Mouse (Mus musculus) embryo, embryonic 9.5 days (tissue): ENCODE data around the gene Slc2a13.

Source experiments
- DNase-seq: peaks from one replicate; pipeline ENCODE4 v3.0.0-alpha.2; 2017; ENCODE audit errors: extremely low spot score

Gene Slc2a13

DNA sequence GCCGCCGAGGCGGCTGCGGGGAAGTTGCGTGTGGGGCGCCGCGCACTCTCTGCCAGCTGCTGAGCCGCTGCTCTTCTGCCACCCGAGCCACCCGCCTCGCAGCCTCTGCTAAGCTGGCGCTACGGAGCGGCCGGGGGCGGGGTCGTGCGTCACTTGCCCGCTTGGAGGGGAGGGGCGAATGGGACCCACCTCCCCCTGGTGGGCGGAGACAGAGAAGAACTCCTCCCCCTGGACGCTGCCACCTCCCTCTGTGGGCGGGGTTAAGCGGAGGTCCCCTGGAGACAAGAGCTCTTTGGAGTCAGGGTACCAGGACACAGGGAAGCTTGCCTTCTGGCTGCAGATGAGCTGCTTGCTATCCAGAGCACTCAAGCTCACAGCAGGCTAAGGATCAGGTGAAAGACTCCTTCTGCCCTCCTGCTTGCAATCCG lies at the start of gene Slc2a13:
Gene Slc2a13 (minus strand): TSS at position 151 of the 428 bp plus-strand sequence.
- peak; percentile 97 for DNase-seq

DNA sequence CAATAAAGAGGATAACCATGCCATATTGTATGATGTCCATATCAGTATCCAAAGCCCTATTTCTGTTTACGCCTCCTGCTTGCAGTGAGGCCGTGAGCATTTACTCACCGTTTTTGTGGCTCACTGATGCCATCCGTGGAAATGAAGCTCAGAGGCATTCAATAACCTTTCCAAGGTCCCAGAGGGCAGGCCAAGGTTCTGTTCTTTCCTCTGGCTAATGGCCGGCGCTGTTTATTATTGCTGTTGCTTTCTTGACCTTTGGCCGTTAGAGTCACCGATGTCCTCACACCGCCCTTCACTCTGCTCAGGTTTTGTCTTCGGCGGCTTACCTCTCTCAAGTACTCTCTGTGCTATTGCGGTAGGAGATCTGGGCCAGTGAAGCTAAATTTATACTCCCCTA lies 43.0 kb upstream of the Slc2a13 start:
- peak; percentile 8 for DNase-seq

DNA sequence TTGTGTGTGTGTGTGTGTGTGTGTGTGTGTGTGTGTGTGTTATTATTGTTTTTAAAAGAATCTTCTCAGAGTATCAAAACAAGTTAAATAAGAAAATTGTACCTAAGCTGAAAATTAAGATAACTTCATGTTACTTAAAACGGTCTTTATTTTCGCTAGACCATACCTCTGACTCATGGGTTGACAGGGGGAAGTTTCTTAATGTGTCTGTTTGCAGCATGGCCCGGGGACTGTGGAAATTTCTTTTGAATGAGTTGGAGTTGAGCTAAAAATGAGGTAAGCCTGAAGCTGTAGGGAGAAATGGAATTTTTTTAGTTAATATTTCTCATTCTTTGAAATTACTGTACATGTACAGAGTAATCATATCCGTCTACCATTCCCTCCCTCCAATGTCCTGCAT lies 42.5 kb upstream of the Slc2a13 start:
- no peak for DNase-seq

DNA sequence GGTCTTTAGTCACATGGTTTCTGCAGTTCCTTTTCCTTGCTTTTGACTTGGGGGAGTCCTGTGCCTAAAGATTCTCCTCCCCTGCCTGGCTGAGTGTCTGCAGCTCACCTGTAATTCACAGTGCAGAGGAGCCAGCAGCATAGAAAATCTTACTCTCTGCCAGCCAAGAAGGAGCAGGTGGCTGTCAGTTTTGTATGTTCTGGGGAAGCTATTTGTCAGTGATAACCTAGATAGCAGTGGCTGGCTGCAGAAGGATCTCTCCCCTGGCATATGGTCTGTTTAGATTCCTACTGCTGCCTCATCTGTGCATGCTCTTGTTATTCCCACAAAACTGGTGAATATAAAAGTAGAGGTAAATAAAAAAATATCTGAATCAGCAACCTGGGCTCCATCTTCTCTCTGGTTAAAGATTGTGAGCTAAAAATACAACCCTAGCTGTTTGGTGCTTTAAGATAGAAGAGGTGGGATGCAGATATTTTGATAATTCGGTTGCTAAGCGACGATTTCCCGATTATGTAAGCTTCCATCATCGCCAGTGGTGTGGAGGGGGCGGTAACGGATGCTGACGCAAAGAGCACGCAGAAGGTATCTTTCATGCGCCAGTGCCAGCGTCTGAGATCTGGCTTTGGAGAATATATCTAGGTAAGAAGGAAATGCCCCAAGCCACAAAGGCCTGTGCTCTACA lies 41.1 kb upstream of the Slc2a13 start:
- DNase-seq: no peak

DNA sequence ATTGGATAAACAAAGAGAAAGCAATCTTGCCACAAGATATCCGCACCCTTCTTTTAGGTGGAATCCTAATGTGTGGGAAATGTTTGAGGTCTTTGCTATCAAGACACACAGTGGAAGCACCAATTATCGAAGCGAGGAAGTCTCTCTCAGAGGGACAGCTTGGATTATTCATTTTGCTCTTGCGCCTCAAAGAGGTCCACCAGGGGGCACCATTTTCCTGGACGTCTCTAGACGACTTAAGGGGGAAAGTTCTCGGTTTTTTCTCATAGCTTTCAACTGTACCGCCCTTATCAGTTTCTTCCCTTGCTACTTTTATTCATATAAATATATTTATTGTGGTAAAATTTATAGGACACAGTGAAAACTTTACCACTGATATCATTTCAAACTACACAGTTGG lies 36.7 kb upstream of the Slc2a13 start:
- DNase-seq: peak; percentile 31

DNA sequence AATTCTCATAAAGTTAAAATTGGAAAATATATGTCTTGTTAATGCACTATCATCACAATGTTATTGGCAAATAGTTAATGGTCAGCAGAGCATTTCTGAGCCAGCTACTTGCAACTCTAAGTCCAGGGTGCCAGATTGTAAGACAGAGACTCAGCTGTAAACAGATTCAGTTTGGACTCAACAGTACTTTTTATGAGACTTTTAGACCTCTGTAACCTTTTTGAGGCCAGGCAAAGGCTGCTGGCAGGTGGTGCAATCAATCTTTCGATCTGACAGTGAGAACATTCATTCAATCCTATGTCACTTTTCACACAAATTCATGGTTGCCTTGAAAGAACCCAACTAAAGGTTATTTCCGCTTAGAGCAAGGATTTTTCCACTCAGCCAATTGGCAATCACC lies 35.8 kb upstream of the Slc2a13 start:
- no peak for DNase-seq

DNA sequence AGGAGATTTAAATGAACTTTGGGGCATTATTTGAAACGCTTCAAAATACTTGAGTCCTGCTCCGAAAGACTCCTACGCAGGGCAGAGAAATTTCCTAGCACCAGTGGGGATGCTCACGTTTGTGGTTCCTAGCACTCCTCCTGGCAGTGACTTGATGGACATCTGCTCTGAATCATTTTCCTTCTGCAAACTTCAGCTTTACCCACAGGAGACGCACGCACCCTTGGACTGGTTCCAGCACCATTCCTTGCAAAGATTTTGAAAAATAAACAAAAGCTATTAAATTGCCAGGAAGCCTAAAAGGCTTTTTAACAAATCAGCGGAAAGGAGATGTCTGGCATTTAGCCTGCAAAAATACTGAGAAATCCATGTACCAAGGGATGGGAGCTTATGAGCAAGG lies 28.1 kb upstream of the Slc2a13 start:
- DNase-seq: no peak

DNA sequence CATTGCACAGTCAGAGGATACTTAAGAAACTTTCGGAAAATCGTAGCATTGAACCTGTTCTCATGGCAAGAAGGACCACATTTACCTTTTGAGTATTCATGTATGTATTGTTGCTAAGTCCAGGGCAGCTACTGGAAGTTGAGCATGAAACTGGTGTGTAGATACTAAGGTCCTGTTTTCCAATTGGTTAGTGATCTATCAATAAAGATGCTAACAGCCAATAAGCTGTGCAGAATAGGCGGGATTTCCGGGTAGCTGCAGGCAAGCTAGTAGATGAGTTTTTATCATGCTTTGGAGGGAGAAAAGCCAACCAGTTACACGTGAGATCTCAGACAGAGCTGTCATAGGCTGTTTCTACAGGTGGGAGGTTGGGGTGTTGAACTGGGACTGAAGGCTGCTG lies 24.2 kb upstream of the Slc2a13 start:
- DNase-seq: no peak

DNA sequence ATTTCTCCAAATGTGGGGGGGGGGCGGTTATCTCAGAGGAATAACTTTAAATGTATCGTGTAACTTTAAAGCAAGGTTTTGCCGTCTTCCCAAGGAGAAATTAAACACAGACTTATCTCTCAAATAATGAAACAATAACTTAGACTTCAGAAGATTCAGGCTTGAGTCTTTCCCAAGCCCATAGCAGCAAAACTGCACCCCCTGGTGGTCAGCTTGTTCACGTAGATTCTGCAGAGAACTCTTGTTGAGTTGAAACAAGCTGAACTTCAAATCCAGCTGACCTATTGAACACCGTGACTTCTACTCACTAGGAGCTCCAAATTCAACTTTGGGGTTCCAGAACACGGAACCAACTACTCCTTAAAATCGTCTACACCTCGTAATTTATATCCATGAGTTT lies 1.4 kb upstream of the Slc2a13 start:
- peak; percentile 59 for DNase-seq

DNA sequence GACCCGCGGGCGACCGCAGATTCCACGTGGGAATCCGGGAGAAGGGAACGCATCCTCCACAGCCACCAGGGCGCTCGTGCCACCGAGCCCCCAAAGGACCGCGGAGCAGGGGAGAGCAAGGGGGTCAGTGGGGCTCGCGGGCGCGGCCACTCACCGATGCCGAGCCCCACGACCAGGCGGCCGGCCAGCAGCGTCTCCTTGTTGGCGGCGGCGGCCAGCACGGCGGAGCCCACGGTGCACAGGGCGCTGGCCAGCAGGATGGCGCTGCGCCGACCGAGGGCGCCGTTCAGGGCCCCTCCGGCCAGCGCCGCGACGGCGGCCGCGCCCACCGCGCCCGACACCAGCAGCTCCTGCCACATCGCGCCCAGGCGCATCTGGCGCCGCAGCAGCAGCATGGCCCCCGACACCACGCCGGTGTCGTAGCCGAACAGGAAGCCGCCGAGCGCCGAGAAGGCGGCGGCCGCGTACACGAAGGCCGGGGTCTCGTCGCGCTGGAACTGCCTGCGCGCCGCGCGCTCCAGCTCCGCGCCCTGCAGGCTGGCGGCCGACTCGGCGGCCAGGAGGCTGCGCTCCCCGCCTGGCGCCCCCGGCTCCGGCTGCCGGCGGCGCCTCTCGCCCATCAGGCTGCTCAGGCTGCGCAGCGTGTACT lies 516 bp downstream of the Slc2a13 start:
- DNase-seq: no peak

DNA sequence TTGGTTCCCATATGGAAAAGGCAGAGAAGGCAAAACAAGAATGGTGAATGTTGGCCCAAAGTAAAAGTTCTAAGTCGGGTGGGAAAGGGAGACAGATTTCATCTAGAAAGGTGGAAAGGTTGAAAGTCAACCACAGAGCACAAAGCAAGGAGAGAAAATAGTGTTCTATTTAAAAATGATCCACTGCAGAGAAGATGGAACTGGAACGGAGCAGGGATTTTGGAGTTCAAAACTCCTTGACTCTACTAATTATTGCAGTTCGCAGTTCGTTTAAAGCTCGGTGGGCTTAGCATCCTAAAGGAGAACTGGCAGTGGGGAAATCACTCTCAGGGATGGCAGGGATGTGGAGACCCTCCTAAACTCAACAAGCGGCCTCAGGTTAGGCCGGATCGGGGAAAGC lies 1.1 kb downstream of the Slc2a13 start:
- DNase-seq: no peak

DNA sequence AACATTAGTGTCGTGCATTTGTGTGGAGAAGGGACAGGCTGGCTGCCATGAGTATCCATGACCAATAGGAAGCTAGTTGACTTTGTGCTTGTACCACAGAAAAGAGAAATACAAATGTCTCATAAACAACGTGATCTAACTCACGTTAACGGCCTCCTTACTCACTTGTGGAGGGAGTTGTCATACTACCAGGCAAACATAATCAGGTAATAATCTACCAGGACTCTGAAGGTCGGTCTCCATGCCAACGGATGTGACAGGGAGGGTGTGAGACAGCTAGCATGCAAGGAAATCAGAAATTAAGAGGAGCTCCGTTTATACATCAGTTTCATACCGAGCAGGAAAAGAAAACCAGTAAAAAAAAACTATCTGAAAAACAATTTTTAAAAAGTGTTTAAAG lies 6.3 kb downstream of the Slc2a13 start:
- DNase-seq: no peak

DNA sequence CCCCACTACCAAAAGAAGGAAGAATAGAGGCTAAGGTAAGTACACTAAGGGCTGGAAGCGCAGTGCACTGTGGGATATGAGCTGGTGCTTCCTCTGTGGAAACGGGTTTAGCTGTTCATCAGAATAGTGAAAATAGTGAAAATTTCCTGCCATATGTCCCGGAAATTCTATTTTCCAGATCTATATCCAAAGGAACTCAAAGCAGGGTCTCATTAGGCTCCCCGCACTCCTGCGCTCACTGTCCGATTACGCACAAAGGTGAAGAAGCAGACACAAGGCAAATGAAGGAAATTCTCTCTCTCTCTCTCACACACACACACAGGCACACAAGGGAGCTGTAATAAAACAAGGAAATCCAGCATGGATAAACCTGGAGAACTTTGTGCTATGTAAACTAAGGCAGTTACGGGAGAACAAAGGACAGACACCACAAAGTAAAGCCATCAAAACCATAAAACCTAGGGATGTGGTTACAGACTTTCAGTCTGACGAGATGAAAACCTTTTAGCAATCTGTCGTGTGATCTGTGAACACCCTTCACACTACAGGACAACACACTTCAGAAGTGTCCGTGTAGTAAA lies 7.9 kb downstream of the Slc2a13 start:
- no peak for DNase-seq

DNA sequence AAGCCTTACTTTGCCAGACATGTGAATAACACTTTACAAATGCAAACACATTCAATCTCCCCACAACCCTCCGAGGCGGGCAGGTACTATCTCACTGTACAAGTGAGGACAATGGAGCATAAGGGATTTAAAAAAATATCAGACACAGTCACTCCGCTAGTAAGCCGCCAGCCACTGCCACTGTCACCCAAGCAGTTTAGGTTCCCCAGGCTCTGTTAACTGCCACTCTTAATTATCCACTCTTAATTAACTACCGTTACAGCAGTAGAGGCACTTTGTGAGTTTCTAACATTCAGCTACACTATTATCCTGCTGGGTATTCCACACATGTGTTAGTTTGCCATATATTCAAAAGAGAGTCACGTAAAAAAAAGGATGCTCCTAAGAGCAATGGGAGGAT lies 11.3 kb downstream of the Slc2a13 start:
- no peak for DNase-seq

DNA sequence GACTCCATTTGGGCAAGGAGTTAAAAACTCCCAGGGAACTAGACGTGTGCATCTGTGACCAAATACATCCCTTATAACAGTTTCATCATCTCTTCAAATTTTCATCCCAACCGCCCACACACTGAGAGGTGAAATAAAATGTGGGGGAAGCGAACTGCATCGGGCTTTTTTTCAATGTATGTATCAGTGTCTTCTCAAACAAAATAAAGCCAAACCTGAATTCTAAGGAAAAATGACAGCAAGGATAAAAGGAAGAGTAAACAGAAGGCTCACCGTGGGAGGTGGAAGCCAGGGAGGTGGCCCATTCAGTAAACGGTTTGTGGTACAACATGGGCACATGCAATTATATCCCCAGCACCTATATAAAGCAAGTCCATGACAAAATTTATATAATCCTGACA lies 17.7 kb downstream of the Slc2a13 start:
- DNase-seq: no peak

DNA sequence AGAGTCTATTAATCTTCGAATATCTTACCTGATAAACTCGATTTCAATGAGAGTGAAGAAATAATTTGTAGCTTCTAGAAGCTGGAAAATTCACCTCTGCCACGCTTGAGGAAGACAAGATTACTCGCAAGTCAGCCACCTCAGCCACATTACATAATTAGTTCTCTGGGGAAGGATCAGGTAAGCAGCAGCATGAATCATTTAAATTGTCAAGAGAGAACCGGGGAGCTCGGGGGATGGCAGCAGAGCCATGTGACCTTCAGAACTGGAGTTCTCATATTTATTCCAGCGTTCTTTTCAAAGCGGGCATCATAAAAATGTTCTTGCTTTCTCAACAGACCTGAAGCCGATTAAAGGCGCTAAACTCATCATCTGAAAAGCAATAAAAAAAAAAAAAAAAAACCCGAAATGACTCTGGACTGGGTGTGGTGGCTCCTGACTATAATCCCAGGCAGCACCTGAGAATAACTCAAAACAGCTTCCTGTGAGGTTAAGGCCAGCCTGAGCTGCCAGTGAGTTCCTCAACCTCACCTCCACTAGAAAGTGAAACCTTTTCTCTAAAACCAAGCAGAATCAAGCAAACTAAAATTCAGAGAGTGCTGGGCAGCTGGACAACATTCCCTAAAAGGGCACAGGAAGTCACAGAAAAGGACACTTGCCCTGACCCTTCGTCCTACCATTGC lies 24.3 kb downstream of the Slc2a13 start:
- no peak for DNase-seq

DNA sequence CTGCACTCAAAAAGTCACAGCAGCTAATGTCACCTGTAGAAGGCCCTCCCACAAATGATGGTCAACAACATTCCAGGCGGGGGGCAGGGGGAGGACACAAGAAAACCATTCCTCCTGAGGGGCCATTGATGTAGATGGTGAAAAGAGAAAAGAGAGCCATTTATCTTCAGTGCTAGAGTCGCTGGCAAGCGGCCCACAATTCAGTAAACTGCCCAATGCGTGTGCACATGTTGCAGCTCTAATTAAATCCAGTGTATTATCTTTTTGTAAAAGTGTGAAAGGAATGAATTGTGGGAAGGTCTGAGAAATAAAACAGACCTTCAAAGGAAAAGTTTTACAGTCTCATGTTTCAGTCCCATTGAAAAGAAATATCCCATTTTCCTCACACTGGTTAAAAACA lies 28.5 kb downstream of the Slc2a13 start:
- DNase-seq: no peak

DNA sequence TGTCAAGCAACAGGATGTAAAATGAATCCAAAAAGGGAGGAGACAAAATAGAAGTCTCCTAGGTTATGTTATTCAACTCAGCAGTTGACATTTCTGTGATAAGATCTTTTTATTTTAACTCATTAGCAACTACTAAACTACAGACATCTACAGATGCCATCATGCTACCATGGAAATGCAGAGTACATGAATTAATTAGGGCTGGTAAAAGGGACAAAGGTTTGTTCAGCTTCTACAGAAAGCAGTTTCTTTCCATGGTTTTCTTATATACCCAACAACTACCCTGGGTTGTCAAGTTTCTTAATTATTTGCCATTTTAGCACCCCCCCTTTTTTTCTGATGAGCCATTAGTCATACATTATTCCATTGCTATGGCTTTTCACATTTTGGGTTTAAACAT lies 34.6 kb downstream of the Slc2a13 start:
- no peak for DNase-seq

DNA sequence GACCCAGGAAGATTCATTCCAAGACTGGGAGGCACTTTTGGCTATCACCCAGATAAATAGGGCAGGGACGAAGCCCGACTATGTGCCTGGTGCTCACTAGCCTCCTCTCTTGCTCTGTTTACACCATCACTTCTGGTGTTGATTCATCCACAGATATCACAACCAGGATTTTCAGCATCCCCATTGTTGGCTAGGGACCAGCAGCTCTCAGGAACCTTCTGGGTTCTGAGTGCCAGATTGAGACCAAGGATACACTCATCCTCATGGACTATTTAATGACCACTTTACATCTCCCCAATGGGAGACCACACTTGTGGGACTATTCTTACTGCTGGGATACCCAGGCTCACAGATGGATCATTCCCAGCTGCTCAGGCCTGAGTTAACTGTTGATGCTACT lies 46.2 kb downstream of the Slc2a13 start:
- DNase-seq: no peak

DNA sequence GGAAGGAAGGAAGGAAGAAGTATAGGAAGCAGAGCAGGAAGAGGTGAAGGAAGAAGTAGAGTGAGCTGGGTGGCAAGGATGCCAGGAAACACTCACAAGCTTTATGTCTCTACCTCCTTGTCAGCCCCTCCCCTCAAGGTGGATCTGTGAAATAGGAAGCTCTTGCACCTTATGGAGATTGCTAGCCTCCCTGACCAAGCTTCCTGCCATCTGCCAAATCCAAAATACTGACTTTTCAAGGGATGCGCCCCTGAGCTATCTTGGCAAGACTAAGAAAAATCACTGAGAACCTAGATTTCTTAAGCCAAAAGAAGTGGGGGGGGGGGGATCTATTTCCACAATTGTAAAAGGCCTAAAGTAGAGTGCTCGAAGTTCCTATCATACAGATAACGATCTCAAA lies 46.9 kb downstream of the Slc2a13 start:
- no peak for DNase-seq

DNA sequence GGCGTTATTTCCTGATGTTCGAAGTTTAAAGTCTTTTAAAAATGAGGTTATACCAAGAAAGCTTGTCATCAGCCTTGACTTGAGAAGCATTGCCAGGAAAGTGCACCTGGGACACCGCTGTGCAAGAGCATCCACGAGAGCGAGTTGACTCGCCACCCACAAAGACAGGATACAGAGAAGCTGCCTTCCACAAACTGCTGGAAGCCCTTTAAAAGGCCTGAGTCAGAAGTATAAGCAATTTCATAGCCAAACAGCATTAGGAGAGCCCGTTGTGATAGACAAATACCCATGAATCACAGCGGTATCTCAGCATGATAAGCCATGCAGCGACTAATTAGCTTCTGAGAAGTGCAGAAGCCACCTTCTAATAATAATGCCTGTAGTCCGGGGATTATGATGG lies 48.6 kb downstream of the Slc2a13 start:
- DNase-seq: no peak

DNA sequence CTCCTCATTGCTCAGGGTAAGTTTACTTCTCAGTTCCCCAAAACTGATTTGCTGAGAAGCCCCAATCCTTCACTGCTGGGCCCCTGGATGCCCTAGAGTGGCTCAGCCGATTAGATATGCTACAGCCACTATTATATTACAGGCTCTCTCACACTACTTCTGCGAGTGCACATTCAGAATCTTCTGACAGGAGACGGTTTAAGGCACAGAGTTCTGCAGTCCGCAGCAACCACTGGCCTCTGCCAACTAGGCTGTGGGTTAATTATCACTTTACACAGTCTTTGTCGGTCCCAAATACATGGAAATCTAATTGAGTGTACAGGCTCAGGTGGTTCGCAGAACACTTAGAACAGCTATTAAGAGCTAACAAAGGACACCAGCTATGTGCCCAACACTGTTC lies 69.8 kb downstream of the Slc2a13 start:
- no peak for DNase-seq

DNA sequence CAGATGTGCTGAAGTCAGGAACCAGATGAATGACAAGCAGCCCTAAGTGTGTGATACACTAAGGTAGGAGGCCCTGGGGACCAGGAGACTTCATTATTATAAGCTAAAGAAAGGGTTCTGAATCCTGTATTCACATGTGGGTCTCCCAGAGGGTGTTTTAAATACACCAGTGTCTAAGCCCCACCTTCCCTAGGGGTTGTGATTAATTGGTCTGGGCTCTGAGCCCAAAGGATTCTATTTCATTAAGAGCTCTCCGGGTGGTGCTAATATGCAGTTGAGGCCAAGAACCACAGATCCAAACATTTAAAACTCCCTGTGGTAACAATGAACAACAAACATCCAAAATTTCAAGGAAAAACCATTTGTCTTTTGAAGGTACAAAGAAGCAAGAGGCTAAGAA lies 70.4 kb downstream of the Slc2a13 start:
- no peak for DNase-seq
